Mouse (Mus musculus) cerebellum, postnatal 4 days (tissue): ENCODE results near the gene Glb1.

ENCODE experiments used
- DNase-seq, 2 experiments: peaks; one replicate each; pipeline ENCODE4 v3.0.0; 2022; ENCODE audit warnings: low spot score in 2 of 2, mixed read lengths in 1 of 2

The Glb1 gene

GRCm38 (mm10) chr9:114394677-114395076, 6.2 kb upstream of the Glb1 start:
- no peak for DNase-seq

DNA sequence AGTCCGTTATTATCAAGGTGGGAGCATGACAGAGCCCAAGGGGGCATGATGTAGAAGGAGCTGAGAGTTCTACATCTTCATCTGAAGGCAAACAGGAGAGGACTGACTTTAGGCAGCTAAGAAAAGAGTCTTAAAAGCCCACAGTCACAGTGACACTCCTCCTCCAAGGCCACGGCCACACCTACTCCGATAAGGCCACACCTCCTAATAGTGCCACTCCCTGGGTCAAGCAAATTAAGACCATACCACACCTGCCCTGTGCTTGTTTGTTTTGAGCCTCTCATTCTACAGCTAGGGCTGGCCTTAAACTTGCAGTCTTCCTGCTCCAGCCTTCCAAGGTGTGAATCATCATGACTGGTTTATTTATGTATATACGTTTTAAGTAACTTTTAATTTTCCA, 5.6 kb upstream of the Glb1 start:
- DNase-seq, result no peak

- no peak for DNase-seq
Observed at GRCm38 (mm10) chr9:114399680-114400079, 1.2 kb upstream of the Glb1 start.

DNA sequence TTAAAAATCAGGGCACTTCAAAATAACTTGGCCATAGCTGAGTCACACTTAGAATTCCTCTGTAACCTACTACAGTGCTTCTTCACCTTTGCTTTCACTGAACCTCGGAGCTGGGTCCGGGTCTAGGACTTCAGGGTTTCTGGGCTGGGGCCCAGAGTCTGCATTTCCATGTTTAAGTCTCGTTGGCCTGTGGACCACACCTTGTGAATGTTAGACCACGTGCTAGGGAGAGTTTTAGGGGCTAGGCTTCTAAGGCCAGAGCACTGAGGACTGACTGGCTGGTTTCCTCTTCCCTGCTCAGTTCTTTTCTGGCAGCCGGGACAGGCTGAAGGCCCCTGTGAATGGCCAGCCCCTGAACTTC, 308 bp upstream of the Glb1 start:
- no peak for DNase-seq

DNA sequence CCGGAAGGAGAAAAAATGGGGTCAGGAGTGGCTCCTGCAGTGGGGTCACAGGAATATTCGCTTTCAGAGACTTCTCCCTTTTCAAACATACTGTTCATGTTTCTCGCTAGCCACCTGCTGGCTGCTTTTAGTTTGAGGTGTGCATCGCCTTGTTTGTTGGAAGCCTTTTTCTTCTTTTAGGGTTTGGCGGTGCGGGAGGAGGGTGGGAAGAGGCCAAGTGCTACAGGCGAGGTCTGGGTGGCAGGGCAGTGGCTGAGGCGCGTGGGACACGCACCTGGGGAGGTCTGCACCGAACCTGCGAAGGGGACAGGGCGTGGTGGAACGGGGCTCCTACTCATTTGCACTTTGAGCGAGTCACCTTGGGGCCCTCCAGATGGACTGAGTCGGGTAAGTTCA, 807 bp downstream of the Glb1 start:
- DNase-seq, result no peak

DNA sequence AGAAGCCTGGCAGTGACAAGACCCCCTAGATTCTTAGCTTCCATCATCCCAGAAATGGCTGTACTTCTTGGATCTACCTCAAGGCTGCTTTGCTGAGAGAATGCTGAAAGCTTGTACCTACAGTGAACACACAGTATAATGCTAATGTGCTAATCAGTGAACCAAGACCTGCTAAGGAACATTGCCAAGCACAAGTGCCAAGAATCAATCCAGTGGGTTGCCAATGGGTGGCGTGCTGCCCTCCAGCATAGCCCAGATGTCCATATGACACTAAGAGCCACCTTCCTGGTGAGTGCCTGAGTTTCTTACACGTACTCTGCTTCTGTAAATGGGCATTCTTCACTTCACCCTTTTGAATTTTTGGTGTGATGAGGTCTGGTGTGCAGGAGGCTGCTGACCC, 6.8 kb downstream of the Glb1 start:
- peak in 1 of 2 experiments; percentile 25 for DNase-seq

- DNase-seq, result no peak
Observed at GRCm38 (mm10) chr9:114410313-114410862, 9.5 kb downstream of the Glb1 start.

GRCm38 (mm10) chr9:114411295-114411694, 10.4 kb downstream of the Glb1 start:
- no peak for DNase-seq

DNA sequence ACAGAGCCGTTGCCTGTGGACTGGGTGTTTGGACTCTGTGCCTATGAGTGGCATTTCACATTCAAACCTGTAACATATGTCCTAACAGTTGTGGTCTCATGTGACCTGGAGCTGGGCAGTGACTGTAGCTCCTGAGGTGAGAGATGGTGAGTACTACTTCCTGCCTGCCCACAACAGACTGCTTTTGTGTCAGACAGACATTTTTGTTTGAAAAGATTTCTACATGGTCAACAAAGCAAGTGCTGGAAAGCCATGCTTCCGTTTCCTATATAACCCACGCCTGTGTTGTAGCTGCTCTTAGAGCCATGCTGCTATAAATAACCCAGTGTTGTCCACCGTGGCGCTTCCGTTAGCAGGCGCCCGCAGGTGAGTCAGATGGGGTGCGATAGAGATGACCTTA, 11.5 kb downstream of the Glb1 start:
- DNase-seq, result no peak

GRCm38 (mm10) chr9:114413866-114414265, 13.0 kb downstream of the Glb1 start:
- no peak for DNase-seq

DNA sequence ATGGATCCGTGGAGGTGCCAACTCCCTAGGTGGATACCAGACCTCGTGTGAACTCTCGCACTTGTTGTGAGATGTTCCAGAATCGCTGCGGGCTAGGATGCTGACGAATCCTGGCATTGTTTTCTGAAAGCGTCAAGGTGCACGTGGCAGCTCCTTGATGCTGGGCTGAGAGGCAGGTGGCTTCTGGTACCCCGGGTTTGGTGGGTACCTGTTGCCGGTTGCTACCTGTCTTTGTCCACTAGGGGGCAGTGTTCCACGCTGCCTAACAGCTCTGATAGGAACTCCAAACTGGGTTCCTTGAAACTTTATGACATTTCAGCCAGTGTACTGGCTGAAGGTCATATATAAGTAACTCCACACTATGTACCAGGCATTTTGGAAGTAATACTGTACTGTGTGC, 14.8 kb downstream of the Glb1 start:
- DNase-seq, result peak in 1 of 2 experiments; percentile 44

- DNase-seq, result no peak
Observed at GRCm38 (mm10) chr9:114416646-114417517, 16.0 kb downstream of the Glb1 start.

DNA sequence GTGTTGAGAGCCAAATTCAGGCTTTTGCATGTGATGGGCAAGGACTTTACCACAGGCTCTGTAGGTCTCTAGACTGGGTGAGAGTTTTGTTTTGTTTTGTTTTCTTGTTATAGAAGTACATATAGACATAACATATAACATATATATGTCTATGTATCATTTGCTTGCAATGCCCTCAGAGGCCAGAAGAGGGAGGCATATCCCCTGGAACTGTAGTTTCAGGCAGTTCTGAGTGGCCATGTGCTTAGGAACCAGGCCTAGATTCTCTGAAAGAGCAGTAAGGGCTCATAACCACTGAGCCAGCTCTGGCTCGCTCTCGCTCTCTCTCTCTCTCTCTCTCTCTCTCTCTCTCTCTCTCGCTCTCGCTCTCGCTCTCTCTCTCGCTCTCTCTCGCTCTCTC, 17.3 kb downstream of the Glb1 start:
- DNase-seq, result peak in 1 of 2 experiments; percentile 29

DNA sequence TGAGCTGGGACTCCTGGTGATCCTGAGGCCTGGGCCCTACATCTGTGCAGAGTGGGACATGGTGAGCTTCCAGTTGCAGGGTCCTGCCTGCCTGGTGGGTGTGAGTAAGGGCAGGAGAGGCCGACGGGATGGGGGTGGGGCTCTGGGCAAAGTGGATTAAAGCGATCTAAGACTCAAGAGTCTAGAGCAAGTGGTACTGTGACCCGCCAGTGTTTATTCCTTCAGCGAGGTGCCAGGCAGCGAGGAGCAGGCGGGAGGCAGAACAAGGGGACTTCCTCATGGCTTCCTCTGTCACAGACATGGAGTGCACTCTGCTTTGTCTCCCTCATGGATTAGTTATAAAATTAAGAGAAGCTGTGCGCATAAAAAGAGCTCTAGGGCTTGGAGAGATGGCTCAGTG, 19.6 kb downstream of the Glb1 start:
- DNase-seq, result no peak

DNA sequence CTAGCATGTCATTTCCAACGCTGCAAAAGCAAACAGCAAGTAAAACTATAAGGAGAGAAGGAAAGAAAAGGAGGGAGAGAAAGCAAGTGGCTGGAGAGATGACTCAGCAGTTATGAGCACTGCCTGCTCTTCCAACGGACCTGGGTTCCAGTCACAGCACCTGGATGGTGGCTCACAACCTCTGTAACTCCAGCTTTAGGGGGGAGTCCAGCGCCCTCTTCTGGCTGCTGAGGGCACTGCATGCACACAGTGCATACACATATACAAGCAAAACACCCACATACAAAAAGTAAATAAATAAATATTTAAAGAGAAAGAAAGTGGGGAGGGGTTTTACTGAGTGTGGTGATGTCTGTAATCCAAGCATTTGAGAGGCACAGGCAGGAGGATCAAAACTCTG, 20.2 kb downstream of the Glb1 start:
- DNase-seq, result no peak

DNA sequence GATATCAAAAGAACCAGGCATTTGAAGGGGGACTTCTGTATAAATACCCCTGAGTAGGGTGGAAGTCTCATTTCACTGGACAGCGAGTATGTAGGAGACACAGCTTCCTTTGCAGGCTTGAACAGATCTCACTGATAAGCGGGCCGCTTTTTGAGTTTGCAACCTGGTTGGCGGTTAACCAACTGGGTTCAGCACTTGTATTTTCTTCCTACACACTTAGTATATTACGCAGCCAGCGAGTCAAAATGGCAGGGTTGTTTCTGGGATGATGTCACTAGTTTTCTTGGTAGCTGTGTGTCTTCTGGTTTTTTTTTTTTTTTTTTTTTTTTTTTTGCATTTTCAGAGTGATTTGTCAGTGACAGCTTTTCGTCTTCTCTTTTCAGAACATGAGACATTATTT, 20.9 kb downstream of the Glb1 start:
- DNase-seq, result no peak

- no peak for DNase-seq
Observed at GRCm38 (mm10) chr9:114425576-114425975, 24.7 kb downstream of the Glb1 start.

- DNase-seq, result no peak
Observed at GRCm38 (mm10) chr9:114426201-114426600, 25.3 kb downstream of the Glb1 start.

DNA sequence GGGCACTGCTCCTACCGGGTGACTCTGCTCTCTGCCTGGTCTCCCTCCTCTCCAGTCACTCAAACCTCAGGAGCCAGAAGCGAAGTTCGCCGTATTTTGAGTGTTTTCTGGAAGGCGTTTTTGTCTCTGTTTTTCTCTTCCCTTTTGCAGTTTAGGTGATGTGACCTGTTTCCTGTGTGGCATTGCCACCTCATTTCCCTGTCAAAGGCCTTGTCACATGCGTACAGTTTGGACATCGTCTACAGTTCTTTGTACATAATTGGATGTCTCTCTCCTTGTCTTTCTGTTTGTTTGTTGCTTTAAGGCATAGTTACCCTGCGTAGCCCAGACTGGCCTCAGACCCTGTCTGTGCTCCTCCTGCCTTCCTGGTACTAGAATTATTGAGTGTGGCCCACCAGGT, 26.5 kb downstream of the Glb1 start:
- DNase-seq, result no peak

GRCm38 (mm10) chr9:114428103-114428834, 27.4 kb downstream of the Glb1 start:
- no peak for DNase-seq

- no peak for DNase-seq
Observed at GRCm38 (mm10) chr9:114435668-114436067, 34.8 kb downstream of the Glb1 start.

DNA sequence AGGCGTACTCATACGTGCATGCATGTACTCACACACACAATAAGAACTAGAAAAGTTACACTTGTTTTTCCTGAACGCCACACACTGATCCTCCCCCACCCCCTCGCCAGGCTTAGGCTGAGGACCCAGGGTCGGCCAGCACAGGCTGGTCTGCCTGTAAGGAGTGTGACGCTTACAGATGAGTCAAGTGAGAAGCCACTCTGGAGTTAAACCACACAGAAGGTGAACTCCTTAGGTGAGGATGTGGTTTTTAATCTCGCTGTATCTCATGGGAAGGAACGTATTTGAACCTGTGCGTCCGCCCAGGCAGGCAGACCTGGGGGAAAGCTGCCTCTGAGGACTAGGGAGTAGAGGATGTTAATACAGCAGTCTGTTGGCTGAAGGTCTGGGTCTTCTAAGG, 39.7 kb downstream of the Glb1 start:
- no peak for DNase-seq

GRCm38 (mm10) chr9:114442225-114442624, 41.3 kb downstream of the Glb1 start:
- DNase-seq, result no peak
